Mouse (Mus musculus): ENCODE data around the gene Rab27a.

- TF ChIP-seq CTCF (IDR thresholded peaks at IDR 0.05; ENCODE audit: control insufficient read depth, insufficient read depth, insufficient read length), result no peak
- TF ChIP-seq MYOD1 (IDR thresholded peaks at IDR 0.05; ENCODE audit: control insufficient read depth, insufficient read length, low read depth), result no peak
These were observed 41.2 kb downstream of the Rab27a start for GRCm38 (mm10) chr9:73085845-73086244.
